Mouse (Mus musculus): Measurements from ENCODE around the gene Hipk1.
A peak's percentile ranks its signal among the peaks of the same experiment; 100 is the strongest.

GRCm38 (mm10) chr3:103791230-103792110, at the start of gene Hipk1:
- TF ChIP-seq CTCF (IDR thresholded peaks at IDR 0.05; ENCODE audit: extremely low read depth, insufficient read length, insufficient replicate concordance, low read depth, low read length) (no peak), POLR2A (IDR thresholded peaks at IDR 0.05; ENCODE audit: low read depth, low read length) (peak; percentile 93)
